Mouse (Mus musculus): ENCODE data around the gene Calml4. TPM values are rescaled to one million over a fixed set of nuclear protein-coding genes. Genes with fewer than 3 reads are reported as not detected.

The Calml4 gene
- total RNA-seq, 4 experiments from 2014 or later = 7.4 to 13.6 (median 10.6) TPM

GRCm38 (mm10) chr9:62903841-62904240 lies 46.0 kb downstream of the Calml4 start:
- DNase-seq = no peak

DNA sequence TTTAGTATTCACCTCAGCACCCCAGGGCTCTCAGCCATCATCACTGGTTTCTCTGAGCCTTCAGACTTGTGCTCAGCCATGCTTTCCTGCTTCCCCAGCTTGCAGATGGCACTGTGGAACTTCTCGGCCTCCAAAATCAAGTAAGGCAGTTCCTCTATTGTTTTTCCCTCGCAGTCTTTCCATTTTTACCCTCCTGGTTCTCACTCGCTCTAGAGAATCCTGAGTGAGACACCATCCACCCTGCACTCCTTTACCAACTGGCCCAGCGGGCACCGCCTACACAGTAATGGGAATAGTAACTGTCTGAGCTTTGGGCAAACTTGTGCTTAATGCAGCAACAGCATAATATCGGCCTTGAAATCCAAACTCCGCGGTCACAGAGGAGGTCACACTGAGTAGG lies 47.2 kb downstream of the Calml4 start:
- no peak for DNase-seq

GRCm38 (mm10) chr9:62913390-62914069 lies 55.6 kb downstream of the Calml4 start:
- no peak for DNase-seq

- DNase-seq = no peak
These were observed 59.2 kb downstream of the Calml4 start for GRCm38 (mm10) chr9:62917059-62917458.

- no peak for DNase-seq
These were observed 63.0 kb downstream of the Calml4 start for GRCm38 (mm10) chr9:62920877-62921276.

GRCm38 (mm10) chr9:62924886-62925610 lies 67.2 kb downstream of the Calml4 start:
- DNase-seq = no peak

Other genes starting within 250 kb of the Calml4 start
- gene Itga11, start 180.3 kb upstream of the Calml4 start, total RNA-seq (2022) = 1 to 10 TPM; 2.1 to 3.3 (median 2.3) TPM
- gene Fem1b, start 46.1 kb upstream of the Calml4 start, total RNA-seq (2022) = 10 to 100 TPM; 32.0 to 39.4 (median 37.7) TPM
- 10 to 100 TPM; 19.4 to 28.7 (median 23.5) TPM for gene Cln6, start 19.3 kb upstream of the Calml4 start, total RNA-seq (2022)
- 10 to 100 TPM; 36.0 to 52.7 (median 44.3) TPM for gene Pias1, start 129.8 kb downstream of the Calml4 start, total RNA-seq (2022)